Mouse (Mus musculus) brain, embryonic 14.5 days (tissue): ENCODE data around the gene Enpp3.

Source experiments
- CTCF ChIP-seq: fragments of 200-500 bp; IDR thresholded peaks from 2 replicates; pipeline ENCODE4 v1.5.1; 2012; ENCODE audit warnings: inconsistent platforms, mild to moderate bottlenecking, moderate library complexity, borderline replicate concordance; ENCODE audit not compliant: insufficient read depth, insufficient read length; ENCODE audit errors: extremely low read depth
- POLR2A ChIP-seq: fragments of 200-500 bp; IDR thresholded peaks from 2 replicates; pipeline ENCODE4 v1.6.1; 2012; ENCODE audit warnings: mild to moderate bottlenecking, inconsistent platforms, borderline replicate concordance; ENCODE audit not compliant: poor library complexity, insufficient read depth, insufficient read length, severe bottlenecking; ENCODE audit errors: extremely low read depth

GRCm38 (mm10) chr10:24832306-24832705 is 10.3 kb downstream of the Enpp3 start:
- TF ChIP-seq CTCF (no peak), POLR2A (no peak)
